Mouse (Mus musculus): ENCODE measurements around the gene Ikzf1. TPM values are rescaled to one million over a fixed set of nuclear protein-coding genes. Genes with fewer than 3 reads are reported as not detected.
A peak's percentile ranks its signal among the peaks of the same experiment; 100 is the strongest.

Gene Ikzf1
- polyA plus RNA-seq, 1 experiment from 2014 or later, result 15.1 TPM

DNA sequence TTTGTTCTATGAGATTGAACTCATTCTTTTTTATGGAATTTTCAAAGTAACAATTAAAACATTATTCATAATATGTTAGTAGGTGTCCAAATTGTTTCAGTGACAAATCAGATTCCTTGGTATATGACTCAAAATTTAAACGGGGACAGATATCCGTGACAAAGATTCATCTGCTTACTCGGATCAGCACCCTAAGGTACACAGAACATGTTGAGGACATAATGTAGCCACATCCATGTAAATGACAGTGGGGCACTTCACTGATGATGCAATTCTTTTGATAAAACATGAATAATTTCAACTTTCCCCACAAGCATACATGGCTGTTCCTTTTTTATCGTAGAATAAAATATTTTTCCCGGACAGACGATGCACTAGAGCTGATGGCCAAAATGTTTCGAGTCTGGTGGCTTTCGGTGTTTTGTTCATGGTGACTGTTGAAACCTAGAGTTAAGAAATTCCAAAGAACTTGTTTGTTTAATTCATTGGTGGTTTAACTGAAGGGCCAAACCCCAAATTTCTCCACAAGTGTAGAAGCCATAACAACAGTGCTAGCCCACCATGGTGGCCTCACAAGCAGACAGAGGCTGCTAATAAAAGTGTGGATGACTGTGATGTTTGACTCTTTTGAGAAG lies 2.9 kb downstream of the Ikzf1 start:
- H3K4me1 ChIP-seq (ENCODE audit: control insufficient read depth, insufficient read depth, low read length), result peaks cover 7% of the 10 kb centered on the region
- no peaks in the 10 kb centered on the region for H3K9me3 ChIP-seq (replicated peaks; ENCODE audit: control insufficient read depth, low read length)
- H3K4me3 ChIP-seq (ENCODE audit: low read length), result peak overlapping the region; percentile 23
- no peak overlapping the region for H3K27ac ChIP-seq (ENCODE audit: low read length)
- ATAC-seq (replicated peaks; ENCODE audit: extremely low read depth, insufficient read depth, low FRiP score), result no peak
- H3K9ac ChIP-seq (ENCODE audit: low read length), result no peak overlapping the region; the same call in 1 of the 2 replicates
- WGBS, result 84% methylated on average over 8 of the region's 8 CpGs
- H3K27me3 ChIP-seq (ENCODE audit: control insufficient read depth, insufficient read depth, low read length), result peaks cover 40% of the 10 kb centered on the region
- H3K4me2 ChIP-seq (ENCODE audit: low read depth, low read length), result no peak overlapping the region
- H3K36me3 ChIP-seq (ENCODE audit: control insufficient read depth, insufficient read depth), result no peaks in the 10 kb centered on the region

DNA sequence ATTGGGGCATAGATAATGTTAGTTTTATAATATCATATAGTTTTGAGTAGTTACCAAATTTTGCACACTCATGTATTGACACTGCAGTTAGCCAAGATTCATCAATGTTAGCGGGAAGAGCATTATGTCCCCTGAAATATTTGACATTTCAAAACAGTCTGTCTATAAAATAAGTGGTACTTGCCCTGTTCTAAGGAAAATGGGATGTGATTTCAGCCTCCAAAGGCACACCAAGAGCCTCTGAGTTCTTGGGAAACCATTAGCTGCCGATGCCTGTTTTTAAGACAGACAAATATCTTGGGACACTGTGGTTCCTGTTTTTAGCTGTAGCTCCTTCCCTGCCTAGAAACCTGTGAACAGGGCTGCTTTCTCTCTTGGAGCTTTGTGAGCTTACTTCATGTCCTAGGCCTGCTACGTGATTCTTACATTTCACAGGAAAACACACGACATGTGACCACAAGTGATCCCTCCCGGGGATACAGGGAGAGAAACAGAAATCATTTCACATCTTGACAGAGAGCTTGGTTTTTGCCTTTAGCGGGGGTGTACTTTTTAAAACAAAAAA lies 4.0 kb downstream of the Ikzf1 start:
- ATAC-seq (replicated peaks; ENCODE audit: extremely low read depth, insufficient read depth, low FRiP score), result no peak
- Histone ChIP-seq H3K27ac (ENCODE audit: low read length) (no peak overlapping the region), H3K27me3 (ENCODE audit: control insufficient read depth, insufficient read depth, low read length) (peaks cover 34% of the 10 kb centered on the region), H3K4me1 (ENCODE audit: control insufficient read depth, insufficient read depth, low read length) (peaks cover 7% of the 10 kb centered on the region), H3K9ac (ENCODE audit: low read length) (no peak overlapping the region), H3K4me3 (ENCODE audit: low read length) (peak overlapping the region; percentile 19; the same call in 1 of the 2 replicates), H3K4me2 (ENCODE audit: low read depth, low read length) (peak overlapping the region; percentile 18), H3K9me3 (replicated peaks; ENCODE audit: control insufficient read depth, low read length) (no peaks in the 10 kb centered on the region), H3K36me3 (ENCODE audit: control insufficient read depth, insufficient read depth) (no peaks in the 10 kb centered on the region)
- WGBS, result 67% methylated on average over 6 of the region's 6 CpGs

DNA sequence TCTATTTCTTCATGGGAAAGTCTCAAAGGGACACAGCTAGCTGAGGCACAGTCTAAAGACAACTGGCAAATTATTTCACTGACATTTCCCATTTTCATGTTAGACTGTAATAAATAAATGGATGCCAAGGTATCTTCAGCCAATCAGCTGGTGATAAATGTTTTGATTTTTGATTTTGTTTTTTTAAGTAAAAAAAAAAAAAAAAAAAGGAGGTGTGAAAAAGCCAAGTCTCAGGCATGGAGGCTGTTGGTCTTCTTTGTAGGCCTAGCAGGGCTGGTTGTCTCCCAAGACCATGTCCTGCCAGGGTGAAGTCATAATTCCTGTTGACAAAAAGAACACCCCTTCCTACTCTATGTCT lies 4.9 kb downstream of the Ikzf1 start:
- no peak overlapping the region for H3K4me2 ChIP-seq (ENCODE audit: low read depth, low read length)
- peaks cover 7% of the 10 kb centered on the region for H3K4me1 ChIP-seq (ENCODE audit: control insufficient read depth, insufficient read depth, low read length)
- no peak for ATAC-seq (replicated peaks; ENCODE audit: extremely low read depth, insufficient read depth, low FRiP score)
- no peak overlapping the region for H3K9ac ChIP-seq (ENCODE audit: low read length)
- H3K4me3 ChIP-seq (ENCODE audit: low read length), result no peak overlapping the region
- no peaks in the 10 kb centered on the region for H3K9me3 ChIP-seq (replicated peaks; ENCODE audit: control insufficient read depth, low read length)
- no peak overlapping the region for H3K27ac ChIP-seq (ENCODE audit: low read length)
- no peaks in the 10 kb centered on the region for H3K36me3 ChIP-seq (ENCODE audit: control insufficient read depth, insufficient read depth)
- peaks cover 27% of the 10 kb centered on the region for H3K27me3 ChIP-seq (ENCODE audit: control insufficient read depth, insufficient read depth, low read length)

DNA sequence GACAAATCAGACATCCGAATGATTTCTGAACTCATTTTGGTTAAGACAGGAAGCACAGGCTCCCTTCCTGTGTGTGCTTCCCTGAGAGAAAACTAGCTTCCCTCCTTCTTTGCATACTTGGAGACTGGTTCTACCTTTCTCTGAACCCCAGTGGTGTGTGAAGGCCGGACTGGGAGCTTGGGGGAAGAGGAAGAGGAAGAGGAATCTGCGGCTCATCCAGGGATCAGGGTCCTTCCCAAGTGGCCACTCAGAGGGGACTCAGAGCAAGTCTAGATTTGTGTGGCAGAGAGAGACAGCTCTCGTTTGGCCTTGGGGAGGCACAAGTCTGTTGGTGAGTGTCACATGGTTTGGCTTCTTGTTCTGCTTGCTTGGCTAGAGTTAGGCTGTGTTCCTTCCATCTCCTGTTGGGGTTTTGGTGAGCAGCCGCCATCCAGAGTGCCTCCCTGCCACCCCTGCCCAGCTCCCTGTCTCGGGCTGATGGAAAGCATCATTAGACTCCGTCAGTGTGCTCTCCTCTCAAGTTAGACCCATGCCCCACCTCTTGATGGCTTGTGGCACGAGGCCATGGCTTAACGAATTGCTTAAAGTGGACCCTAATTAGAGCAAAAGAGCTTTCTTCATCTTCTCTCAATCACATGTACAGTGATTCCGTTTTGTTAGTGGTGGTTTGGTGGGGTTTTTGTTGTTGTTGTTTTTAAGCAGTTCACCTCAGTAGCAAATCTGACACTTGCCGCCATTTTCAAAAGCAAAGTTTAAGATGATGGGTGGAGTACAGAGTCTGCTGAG lies 5.4 kb downstream of the Ikzf1 start:
- peak overlapping the region; percentile 9 for H3K27ac ChIP-seq (ENCODE audit: low read length)

DNA sequence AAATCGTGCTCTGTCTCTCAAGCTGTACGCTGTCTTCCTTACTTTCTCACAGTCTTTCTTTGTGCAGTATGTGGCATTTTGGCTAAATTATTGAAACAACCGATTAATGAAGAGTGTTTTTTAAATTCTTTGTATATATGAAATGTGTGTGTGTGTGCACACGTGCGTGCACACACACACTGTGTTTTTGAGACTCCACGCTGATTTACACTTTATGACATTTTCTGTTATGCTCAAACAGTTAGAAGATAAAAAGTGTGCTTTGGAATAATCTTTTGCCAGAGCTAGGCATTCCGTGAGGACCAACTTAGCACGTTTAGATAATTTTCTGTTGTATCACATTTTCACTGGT lies 6.0 kb downstream of the Ikzf1 start:
- no peaks in the 10 kb centered on the region for H3K36me3 ChIP-seq (ENCODE audit: control insufficient read depth, insufficient read depth)
- peak overlapping the region; percentile 43; the same call in 1 of the 2 replicates for H3K9ac ChIP-seq (ENCODE audit: low read length)
- H3K4me1 ChIP-seq (ENCODE audit: control insufficient read depth, insufficient read depth, low read length), result peaks cover 5% of the 10 kb centered on the region
- H3K9me3 ChIP-seq (replicated peaks; ENCODE audit: control insufficient read depth, low read length), result no peaks in the 10 kb centered on the region
- 87% methylated on average over 8 of the region's 8 CpGs for whole genome bisulfite sequencing
- H3K27ac ChIP-seq (ENCODE audit: low read length), result no peak overlapping the region
- peak overlapping the region; percentile 14 for H3K4me3 ChIP-seq (ENCODE audit: low read length)
- no peak overlapping the region; the same call in 1 of the 2 replicates for H3K4me2 ChIP-seq (ENCODE audit: low read depth, low read length)
- ATAC-seq (replicated peaks; ENCODE audit: extremely low read depth, insufficient read depth, low FRiP score), result no peak
- peaks cover 16% of the 10 kb centered on the region for H3K27me3 ChIP-seq (ENCODE audit: control insufficient read depth, insufficient read depth, low read length)

More for the DNA sequence above, 5.4 kb downstream of the Ikzf1 start:
- Histone ChIP-seq H3K9me3 (replicated peaks; ENCODE audit: control insufficient read depth, low read length) (no peaks in the 10 kb centered on the region), H3K9ac (ENCODE audit: low read length) (no peak overlapping the region), H3K27me3 (ENCODE audit: control insufficient read depth, insufficient read depth, low read length) (peaks cover 21% of the 10 kb centered on the region), H3K4me1 (ENCODE audit: control insufficient read depth, insufficient read depth, low read length) (peaks cover 5% of the 10 kb centered on the region), H3K4me3 (ENCODE audit: low read length) (peak overlapping the region; percentile 14), H3K4me2 (ENCODE audit: low read depth, low read length) (peak overlapping the region; percentile 0), H3K36me3 (ENCODE audit: control insufficient read depth, insufficient read depth) (no peaks in the 10 kb centered on the region)
- 64% methylated on average over 11 of the region's 11 CpGs for WGBS
- ATAC-seq (replicated peaks; ENCODE audit: extremely low read depth, insufficient read depth, low FRiP score), result no peak; the same call in 1 of the 2 replicates

DNA sequence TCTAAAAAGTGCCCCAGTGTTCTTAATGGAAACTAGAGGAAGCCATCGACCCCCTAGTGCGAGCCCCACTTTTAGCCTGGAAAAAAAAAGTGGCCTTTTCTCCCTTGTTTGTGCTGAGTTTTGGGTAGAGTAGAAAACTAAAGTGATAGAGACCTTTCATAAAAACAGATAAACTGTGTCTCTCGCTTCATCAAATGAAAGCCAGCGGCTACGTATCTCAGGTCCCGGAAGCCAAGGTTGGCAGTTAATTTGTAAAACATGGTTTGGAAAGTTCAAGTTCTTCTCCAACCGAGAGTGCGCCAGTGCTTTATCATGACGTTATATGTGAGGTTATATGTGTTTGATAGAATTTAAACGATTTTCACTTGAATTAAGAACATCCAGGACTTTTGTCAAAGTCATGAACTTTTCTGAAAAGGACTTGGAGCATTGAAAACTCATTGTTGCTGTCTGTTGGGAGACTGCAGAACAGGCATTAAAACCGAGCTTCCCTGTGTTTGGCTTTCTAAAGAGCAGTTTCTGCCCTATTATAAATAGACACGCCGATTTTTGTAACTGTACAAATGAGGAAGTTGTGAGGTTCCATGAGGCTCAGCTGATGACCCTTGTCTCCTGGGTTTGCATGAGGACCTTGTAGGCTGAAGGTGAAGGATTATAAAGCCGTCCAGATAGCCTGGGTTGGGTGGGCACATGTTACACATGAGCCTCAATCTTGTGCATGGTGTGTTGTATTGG lies 6.7 kb downstream of the Ikzf1 start:
- Histone ChIP-seq H3K4me3 (ENCODE audit: low read length) (peak overlapping the region; percentile 14), H3K27me3 (ENCODE audit: control insufficient read depth, insufficient read depth, low read length) (peaks cover 12% of the 10 kb centered on the region), H3K9me3 (replicated peaks; ENCODE audit: control insufficient read depth, low read length) (no peaks in the 10 kb centered on the region), H3K4me2 (ENCODE audit: low read depth, low read length) (0 out of 2 replicates have a peak overlapping the region, but pooled peaks have one; percentile 15), H3K9ac (ENCODE audit: low read length) (peak overlapping the region; percentile 43; the same call in 1 of the 2 replicates), H3K36me3 (ENCODE audit: control insufficient read depth, insufficient read depth) (no peaks in the 10 kb centered on the region), H3K27ac (ENCODE audit: low read length) (no peak overlapping the region), H3K4me1 (ENCODE audit: control insufficient read depth, insufficient read depth, low read length) (peaks cover 3% of the 10 kb centered on the region)
- WGBS, result 79% methylated on average over 14 of the region's 14 CpGs
- ATAC-seq (replicated peaks; ENCODE audit: extremely low read depth, insufficient read depth, low FRiP score), result no peak

DNA sequence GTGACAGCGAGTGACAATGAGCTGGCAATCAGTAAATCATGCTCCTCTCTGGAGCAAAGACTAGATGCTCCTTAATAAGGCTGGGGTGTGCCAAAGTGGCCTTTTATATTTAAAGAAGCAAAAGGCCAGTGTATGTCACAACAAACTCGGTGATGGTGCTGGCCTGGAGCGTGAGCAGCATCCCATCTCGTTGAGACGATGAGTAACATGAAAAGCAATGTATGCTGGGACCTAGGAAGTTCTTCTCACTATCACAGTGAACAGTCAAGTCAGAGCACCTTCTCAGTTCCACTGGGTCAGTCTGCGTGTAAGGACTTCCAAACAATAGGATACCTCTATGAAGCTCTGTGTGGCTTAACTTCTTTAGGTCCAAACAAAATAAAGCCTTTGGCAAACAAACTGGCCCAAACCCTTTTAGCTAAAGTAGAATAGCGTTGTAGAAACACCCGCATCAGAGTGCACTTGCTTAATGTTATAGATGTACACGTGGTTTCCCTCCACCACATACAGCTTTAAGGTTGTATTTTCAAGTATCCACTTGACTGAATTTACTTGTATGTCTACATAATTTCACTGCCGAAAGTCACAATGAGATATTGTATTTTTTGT lies 7.9 kb downstream of the Ikzf1 start:
- Histone ChIP-seq H3K9ac (ENCODE audit: low read length) (no peak overlapping the region), H3K27me3 (ENCODE audit: control insufficient read depth, insufficient read depth, low read length) (peaks cover 5% of the 10 kb centered on the region), H3K4me1 (ENCODE audit: control insufficient read depth, insufficient read depth, low read length) (no peaks in the 10 kb centered on the region), H3K4me3 (ENCODE audit: low read length) (no peak overlapping the region), H3K27ac (ENCODE audit: low read length) (no peak overlapping the region), H3K4me2 (ENCODE audit: low read depth, low read length) (peak overlapping the region; percentile 12; the same call in 1 of the 2 replicates), H3K36me3 (ENCODE audit: control insufficient read depth, insufficient read depth) (no peaks in the 10 kb centered on the region), H3K9me3 (replicated peaks; ENCODE audit: control insufficient read depth, low read length) (no peaks in the 10 kb centered on the region)
- WGBS, result 80% methylated on average over 10 of the region's 10 CpGs
- no peak for ATAC-seq (replicated peaks; ENCODE audit: extremely low read depth, insufficient read depth, low FRiP score)

DNA sequence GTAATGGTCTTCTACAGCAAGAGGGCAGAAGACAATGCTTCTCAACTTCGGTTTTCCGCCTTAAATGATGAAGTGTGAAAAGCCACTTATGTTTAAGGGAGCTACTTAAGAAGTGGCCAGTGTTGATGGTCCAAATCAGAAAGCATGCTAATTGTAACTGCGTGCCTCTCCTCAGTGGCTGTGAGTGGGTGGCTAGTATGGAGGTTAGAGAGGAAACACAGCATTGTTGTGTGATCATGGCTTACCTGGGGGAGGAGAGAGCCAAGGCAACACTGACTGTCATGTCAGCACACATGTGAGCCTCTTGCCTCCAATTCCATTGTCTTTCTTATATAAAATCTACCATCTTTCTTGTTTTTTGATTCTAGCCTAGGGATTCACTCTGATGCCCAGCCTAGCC lies 8.6 kb downstream of the Ikzf1 start:
- Histone ChIP-seq H3K4me3 (ENCODE audit: low read length) (no peak overlapping the region), H3K27me3 (ENCODE audit: control insufficient read depth, insufficient read depth, low read length) (no peaks in the 10 kb centered on the region; the same call in 1 of the 2 replicates), H3K9ac (ENCODE audit: low read length) (no peak overlapping the region), H3K27ac (ENCODE audit: low read length) (no peak overlapping the region), H3K4me2 (ENCODE audit: low read depth, low read length) (no peak overlapping the region; the same call in 1 of the 2 replicates), H3K36me3 (ENCODE audit: control insufficient read depth, insufficient read depth) (no peaks in the 10 kb centered on the region), H3K4me1 (ENCODE audit: control insufficient read depth, insufficient read depth, low read length) (no peaks in the 10 kb centered on the region), H3K9me3 (replicated peaks; ENCODE audit: control insufficient read depth, low read length) (no peaks in the 10 kb centered on the region)
- no peak for ATAC-seq (replicated peaks; ENCODE audit: extremely low read depth, insufficient read depth, low FRiP score)
- WGBS, result 65% methylated on average over 3 of the region's 3 CpGs

Measured in heart, embryonic 16.5 days (tissue).